Mouse (Mus musculus): ENCODE measurements around the gene Rgs2.

- TF ChIP-seq CTCF (IDR thresholded peaks at IDR 0.05; ENCODE audit: extremely low read depth, insufficient read length, insufficient replicate concordance, low read depth, low read length): no peak
- no peak for TF ChIP-seq POLR2A (IDR thresholded peaks at IDR 0.05; ENCODE audit: low read depth, low read length)
Measured at GRCm38 (mm10) chr1:144004741-144005140, 780 bp upstream of the Rgs2 start.
